Mouse (Mus musculus): ENCODE measurements around the gene Dnajc30.

- TF ChIP-seq POLR2A (IDR thresholded peaks at IDR 0.05; ENCODE audit: borderline replicate concordance, insufficient read depth, low read length) (no peak), CTCF (IDR thresholded peaks at IDR 0.05; ENCODE audit: borderline replicate concordance, insufficient read depth, low read depth, low read length) (no peak)
Measured at GRCm38 (mm10) chr5:135040777-135041176, 23.2 kb upstream of the Dnajc30 start.
